Mouse (Mus musculus) forebrain, postnatal 0 days (tissue): ENCODE results near the gene Bmpr1b. TPM values are rescaled to one million over a fixed set of nuclear protein-coding genes. Genes with fewer than 3 reads are reported as not detected.

Experiments used
- ATAC-seq: fragments of 200-750 bp; cut with Nextera tagmentation; 2 replicates; pipeline ENCODE4 v1.8.0; 2017; ENCODE audit warnings: mild to moderate bottlenecking, moderate library complexity
- DNase-seq: peaks from one replicate; pipeline ENCODE4 v3.0.0-alpha.2; 2015
- H3K27ac ChIP-seq: fragments of 300-500 bp; sonication (generic); 2 replicates; pipeline ENCODE4 v1.5.1; 2014; ENCODE audit warnings: low read depth, mild to moderate bottlenecking, antibody characterized with exemption, low read length, moderate library complexity, mixed read lengths
- H3K27me3 ChIP-seq: fragments of 300-500 bp; sonication (generic); 2 replicates; pipeline ENCODE4 v1.6.1; 2014; ENCODE audit warnings: mild to moderate bottlenecking, low read length, mixed read lengths; ENCODE audit not compliant: insufficient read depth
- H3K36me3 ChIP-seq: fragments of 300-500 bp; sonication (generic); 2 replicates; pipeline ENCODE4 v1.6.1; 2014; ENCODE audit warnings: mild to moderate bottlenecking, moderate library complexity; ENCODE audit not compliant: insufficient read depth
- H3K4me1 ChIP-seq: fragments of 300-500 bp; sonication (generic); 2 replicates; pipeline ENCODE4 v1.6.1; 2014; ENCODE audit warnings: antibody characterized with exemption; ENCODE audit not compliant: insufficient read depth
- H3K4me2 ChIP-seq: fragments of 300-500 bp; sonication (generic); 2 replicates; pipeline ENCODE4 v1.6.1; 2014; ENCODE audit warnings: low read depth, mild to moderate bottlenecking, moderate library complexity
- H3K4me3 ChIP-seq: fragments of 300-500 bp; sonication (generic); 2 replicates; pipeline ENCODE4 v1.5.1; 2014; ENCODE audit warnings: low read depth, low read length, mixed read lengths
- H3K9ac ChIP-seq: fragments of 300-500 bp; sonication (generic); 2 replicates; pipeline ENCODE4 v1.6.1; 2014; ENCODE audit warnings: mild to moderate bottlenecking
- H3K9me3 ChIP-seq: fragments of 300-500 bp; sonication (generic); 2 replicates; pipeline ENCODE4 v1.6.1; 2016; ENCODE audit warnings: low read length
- CTCF ChIP-seq: sonication (generic); IDR thresholded peaks from 2 replicates; pipeline ENCODE4 v1.5.1; 2016; ENCODE audit warnings: antibody characterized with exemption, control low read depth, low read depth
- WGBS: fragments of 180-500 bp; shearing (Covaris S2); extraction: QIAGEN DNeasy Blood & Tissue Kit; methylation state at CpG from one replicate; pipeline ENCODE4 v1.1.7; 2014; 5-methylcytosine and 5-hydroxymethylcytosine counted together
- polyA plus RNA-seq: library from polyadenylated mRNA; unstranded; fragments of >200 nt; fragmentation: Nextera tagmentation; extraction: Ambion mirVana; gene quantifications from 2 replicates; pipeline ENCODE4 v1.2.1, GENCODE M21; 2015
- total RNA-seq: library from RNA; depleted of rRNA; stranded (reverse); fragments of >200 nt; gene quantifications from 2 replicates; pipeline ENCODE4 v1.2.3, GENCODE M21; 2014

Gene Bmpr1b
- total and polyA plus RNA-seq, 2 experiments from 2014 or later: 3.0 to 7.4 TPM

- WGBS: 45% methylated on average over 7 of the region's 7 CpGs
- peak; percentile 43; the same call in 1 of the 2 replicates for ATAC-seq
These were observed 330.4 kb downstream of the Bmpr1b start for GRCm38 (mm10) chr3:141838864-141839263.

GRCm38 (mm10) chr3:141831135-141831534, 338.1 kb downstream of the Bmpr1b start:
- H3K27me3 ChIP-seq: no peaks in the 10 kb centered on the region
- DNase-seq (peak; percentile 86), ATAC-seq (peak; percentile 88)
- TF ChIP-seq CTCF: peak; percentile 86
- H3K9me3 ChIP-seq: no peaks in the 10 kb centered on the region
- no peaks in the 10 kb centered on the region for H3K4me1 ChIP-seq
- no peak overlapping the region for H3K4me3 ChIP-seq
- H3K9ac ChIP-seq: no peak overlapping the region
- no peaks in the 10 kb centered on the region for H3K36me3 ChIP-seq
- WGBS: 13% methylated on average over 3 of the region's 3 CpGs
- no peak overlapping the region for H3K27ac ChIP-seq
- no peak overlapping the region for H3K4me2 ChIP-seq

More at GRCm38 (mm10) chr3:141838864-141839263, 330.4 kb downstream of the Bmpr1b start:
- H3K4me1 ChIP-seq: no peaks in the 10 kb centered on the region
- no peaks in the 10 kb centered on the region for H3K36me3 ChIP-seq
- H3K27me3 ChIP-seq: no peaks in the 10 kb centered on the region
- TF ChIP-seq CTCF: peak; percentile 85
- H3K4me3 ChIP-seq: no peak overlapping the region
- no peaks in the 10 kb centered on the region for H3K9me3 ChIP-seq
- H3K4me2 ChIP-seq: no peak overlapping the region
- H3K27ac ChIP-seq: no peak overlapping the region
- no peak overlapping the region for H3K9ac ChIP-seq
- DNase-seq: peak; percentile 71

DNA sequence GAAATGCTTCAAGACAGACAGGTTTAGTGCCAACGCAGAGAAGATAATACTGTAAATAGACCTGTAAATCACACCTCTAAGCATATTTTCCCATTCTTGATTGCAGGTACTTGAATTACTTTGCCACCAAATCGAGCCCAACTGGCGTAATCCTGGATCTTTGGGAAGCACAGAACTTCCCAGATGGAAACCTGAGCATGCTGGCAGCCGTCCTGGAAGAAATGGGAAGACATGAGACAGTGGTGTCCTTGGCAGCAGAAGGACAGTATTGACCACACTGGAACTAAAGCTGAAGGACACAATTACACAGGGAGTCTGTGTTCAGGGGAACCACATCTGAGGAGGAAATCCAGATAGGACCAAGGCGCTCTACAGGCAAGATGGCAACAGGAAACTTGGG, 340.9 kb downstream of the Bmpr1b start:
- H3K4me3 ChIP-seq: no peak overlapping the region

DNA sequence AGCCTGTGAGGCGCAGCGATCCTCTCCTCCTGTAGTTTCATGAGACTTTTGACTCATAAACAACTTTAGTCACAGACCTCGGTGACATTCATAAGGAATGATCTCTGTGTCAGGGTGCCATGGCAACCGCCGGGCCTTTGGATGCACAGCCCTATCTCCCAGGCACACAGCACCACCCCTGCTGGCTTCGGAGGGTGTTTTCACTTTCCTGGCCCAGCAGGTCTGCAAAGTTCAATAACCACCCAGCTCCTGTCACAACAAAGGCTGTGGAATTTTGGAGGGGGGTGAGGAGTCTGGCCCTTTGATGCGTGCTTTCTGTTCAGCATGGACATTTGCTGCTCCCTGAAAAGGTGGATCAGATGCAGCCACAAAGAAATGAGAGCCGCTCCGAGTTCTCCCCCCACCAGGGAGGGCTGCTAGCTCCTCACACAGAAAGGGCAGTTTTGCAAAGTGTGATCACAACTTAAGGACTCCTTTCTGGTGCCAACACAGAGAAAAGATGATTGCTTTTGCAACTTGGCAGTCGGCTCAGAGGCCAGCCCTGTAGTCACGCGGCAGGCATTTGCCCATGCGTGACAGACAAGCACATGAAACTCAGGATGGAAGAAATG, 349.8 kb downstream of the Bmpr1b start:
- peak; percentile 61 for DNase-seq
- peak; percentile 88 for ATAC-seq
- H3K9me3 ChIP-seq: no peaks in the 10 kb centered on the region
- H3K4me3 ChIP-seq: 0 out of 2 replicates have a peak overlapping the region, but pooled peaks have one; percentile 5
- TF ChIP-seq CTCF: 0 out of 2 replicates have a peak, but pooled peaks have one; percentile 7
- H3K9ac ChIP-seq: no peak overlapping the region
- no peaks in the 10 kb centered on the region for H3K36me3 ChIP-seq
- H3K4me2 ChIP-seq: peak overlapping the region; percentile 29
- WGBS: 9% methylated on average over 13 of the region's 13 CpGs
- H3K27ac ChIP-seq: no peak overlapping the region
- peaks cover 13% of the 10 kb centered on the region; the same call in 1 of the 2 replicates for H3K4me1 ChIP-seq
- H3K27me3 ChIP-seq: no peaks in the 10 kb centered on the region

More for the DNA sequence above, 340.9 kb downstream of the Bmpr1b start:
- no peak for DNase-seq
- Histone ChIP-seq H3K27me3 (no peaks in the 10 kb centered on the region), H3K9ac (no peak overlapping the region), H3K27ac (no peak overlapping the region), H3K4me2 (no peak overlapping the region), H3K4me1 (no peaks in the 10 kb centered on the region), H3K9me3 (no peaks in the 10 kb centered on the region), H3K36me3 (no peaks in the 10 kb centered on the region)
- WGBS: 85% methylated on average over 5 of the region's 5 CpGs
- no peak for ATAC-seq
- TF ChIP-seq CTCF: no peak

DNA sequence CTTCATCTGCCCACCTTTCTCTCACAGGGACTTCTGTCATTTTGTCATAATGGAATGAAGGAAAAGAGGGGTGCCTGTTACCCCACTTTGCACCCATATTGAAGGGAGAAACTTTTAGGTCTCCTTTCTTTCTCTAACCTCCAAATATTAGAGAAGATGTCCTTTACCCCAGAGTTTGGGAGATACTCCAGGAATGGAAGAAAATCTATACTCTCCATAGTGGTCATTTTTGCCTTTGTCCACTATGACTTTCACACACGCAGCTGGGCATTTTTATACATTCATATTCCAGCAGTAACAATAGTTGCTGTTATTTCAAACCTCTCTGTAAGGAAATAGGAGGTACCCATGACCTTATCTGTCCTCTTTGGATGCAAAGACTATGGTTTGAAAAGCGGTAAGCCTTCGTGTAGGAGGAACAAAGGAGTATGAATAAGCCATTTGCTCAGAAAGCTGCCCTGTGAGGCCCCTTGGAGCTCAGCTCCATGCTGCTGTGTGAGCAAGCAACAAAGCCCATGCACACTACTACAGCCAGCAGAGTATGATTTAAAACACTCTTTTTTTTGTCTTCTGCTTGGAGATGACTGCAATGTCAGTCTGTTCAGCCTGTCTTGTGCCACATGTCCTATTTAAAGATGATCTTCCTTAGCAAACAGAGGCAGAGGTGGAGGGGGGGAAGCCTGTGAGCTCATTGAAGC, 350.5 kb downstream of the Bmpr1b start:
- Histone ChIP-seq H3K27ac (0 out of 2 replicates have a peak overlapping the region, but pooled peaks have one; percentile 2), H3K4me3 (no peak overlapping the region), H3K4me2 (peak overlapping the region; percentile 29), H3K4me1 (peaks cover 13% of the 10 kb centered on the region; the same call in 1 of the 2 replicates), H3K36me3 (no peaks in the 10 kb centered on the region), H3K9me3 (no peaks in the 10 kb centered on the region), H3K9ac (no peak overlapping the region), H3K27me3 (no peaks in the 10 kb centered on the region)
- DNase-seq (no peak), ATAC-seq (peak; percentile 59; the same call in 1 of the 2 replicates)
- WGBS: 19% methylated on average over 3 of the region's 3 CpGs
- no peak for TF ChIP-seq CTCF

DNA sequence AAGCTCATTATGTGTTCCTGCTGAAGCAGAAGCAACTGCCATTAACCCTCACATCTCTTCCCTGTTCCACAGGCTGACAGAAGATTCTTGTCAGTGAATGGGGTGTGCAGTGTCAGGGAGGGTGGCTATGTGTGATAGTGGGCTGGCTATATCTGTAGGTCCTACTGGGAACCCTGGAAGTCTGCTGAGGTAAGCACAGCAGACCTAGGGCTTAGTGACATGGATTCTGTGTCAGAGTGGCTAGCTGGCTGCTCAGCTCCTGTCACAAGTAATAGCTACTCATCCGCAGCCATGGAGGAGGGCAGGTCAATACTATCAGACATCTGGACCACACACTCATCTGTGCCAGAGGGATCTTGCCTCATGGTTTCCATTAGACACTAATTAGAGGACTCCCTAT, 354.4 kb downstream of the Bmpr1b start:
- TF ChIP-seq CTCF: no peak
- Histone ChIP-seq H3K9ac (no peak overlapping the region), H3K4me1 (peaks cover 11% of the 10 kb centered on the region; the same call in 1 of the 2 replicates), H3K4me2 (no peak overlapping the region), H3K27ac (no peak overlapping the region), H3K9me3 (no peaks in the 10 kb centered on the region), H3K36me3 (no peaks in the 10 kb centered on the region), H3K27me3 (no peaks in the 10 kb centered on the region), H3K4me3 (no peak overlapping the region)
- DNase-seq: peak; percentile 21
- peak; percentile 25; the same call in 1 of the 2 replicates for ATAC-seq
- WGBS: 27% methylated on average over 1 of the region's 1 CpGs

DNA sequence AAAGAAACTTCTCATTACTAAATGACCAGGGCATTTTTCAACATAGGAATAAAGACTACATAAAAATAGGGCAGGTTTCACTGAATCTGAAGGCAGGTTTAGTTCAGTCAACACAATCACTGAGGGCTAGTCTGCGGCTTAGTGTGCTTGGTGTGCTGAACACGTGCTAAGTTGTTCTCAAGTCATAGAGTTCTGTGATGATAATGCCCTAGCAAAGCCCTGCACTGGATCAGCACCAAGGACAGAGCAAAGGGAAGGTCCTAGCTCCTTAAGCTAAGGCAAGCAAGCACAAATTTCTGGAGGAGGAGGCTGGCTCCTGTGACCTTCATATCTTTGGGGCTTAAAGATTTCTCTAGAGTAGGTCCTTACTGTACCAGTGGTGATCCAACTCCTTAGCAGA, 357.9 kb downstream of the Bmpr1b start:
- TF ChIP-seq CTCF: no peak
- no peak overlapping the region for H3K4me2 ChIP-seq
- H3K4me1 ChIP-seq: no peaks in the 10 kb centered on the region
- H3K27ac ChIP-seq: no peak overlapping the region
- no peak overlapping the region for H3K9ac ChIP-seq
- no peak overlapping the region for H3K4me3 ChIP-seq
- no peak for DNase-seq
- no peaks in the 10 kb centered on the region for H3K36me3 ChIP-seq
- no peak for ATAC-seq
- H3K27me3 ChIP-seq: no peaks in the 10 kb centered on the region
- 25% methylated on average over 2 of the region's 2 CpGs for WGBS
- no peaks in the 10 kb centered on the region for H3K9me3 ChIP-seq
